Mouse (Mus musculus) layer of hippocampus, adult 8-10 months (tissue): ENCODE measurements around the gene Tspan2. TPM values are rescaled to one million over a fixed set of nuclear protein-coding genes. Genes with fewer than 3 reads are reported as not detected.
A peak's percentile ranks its signal among the peaks of the same experiment; 100 is the strongest.

Experiments used
- DNase-seq, 2 experiments: peaks; one replicate each; pipeline ENCODE4 v3.0.0; 2022; ENCODE audit warnings: low spot score in 2 of 2
- total RNA-seq, 4 experiments: library from RNA; stranded (reverse); gene quantifications; 2 replicates each; pipeline ENCODE4 v1.2.4; 2022

Gene Tspan2
- total RNA-seq, 4 experiments from 2014 or later = 58.8 to 84.9 (median 66.0) TPM

GRCm38 (mm10) chr3:102733936-102734312 lies 405 bp upstream of the Tspan2 start:
- no peak for DNase-seq

- DNase-seq = no peak
Observed at GRCm38 (mm10) chr3:102735031-102735558, 766 bp downstream of the Tspan2 start.

GRCm38 (mm10) chr3:102735638-102736037 lies 1.3 kb downstream of the Tspan2 start:
- DNase-seq = no peak

GRCm38 (mm10) chr3:102736436-102736835 lies 2.1 kb downstream of the Tspan2 start:
- no peak for DNase-seq

GRCm38 (mm10) chr3:102737106-102737505 lies 2.8 kb downstream of the Tspan2 start:
- no peak for DNase-seq

- DNase-seq = no peak
Observed at GRCm38 (mm10) chr3:102738161-102738901, 4.0 kb downstream of the Tspan2 start.

GRCm38 (mm10) chr3:102738926-102739325 lies 4.6 kb downstream of the Tspan2 start:
- no peak for DNase-seq

- DNase-seq = no peak
Observed at GRCm38 (mm10) chr3:102742725-102743124, 8.4 kb downstream of the Tspan2 start.

GRCm38 (mm10) chr3:102743202-102743601 lies 8.9 kb downstream of the Tspan2 start:
- no peak for DNase-seq

- no peak for DNase-seq
Observed at GRCm38 (mm10) chr3:102743781-102744471, 9.6 kb downstream of the Tspan2 start.

- DNase-seq = no peak
Observed at GRCm38 (mm10) chr3:102744657-102745056, 10.3 kb downstream of the Tspan2 start.

- no peak for DNase-seq
Observed at GRCm38 (mm10) chr3:102746174-102746573, 11.8 kb downstream of the Tspan2 start.

GRCm38 (mm10) chr3:102748038-102748437 lies 13.7 kb downstream of the Tspan2 start:
- no peak for DNase-seq

- DNase-seq = no peak
Observed at GRCm38 (mm10) chr3:102748686-102749085, 14.4 kb downstream of the Tspan2 start.

GRCm38 (mm10) chr3:102751136-102751535 lies 16.8 kb downstream of the Tspan2 start:
- DNase-seq = no peak

- no peak for DNase-seq
Observed at GRCm38 (mm10) chr3:102751536-102751935, 17.2 kb downstream of the Tspan2 start.

- DNase-seq = no peak
Observed at GRCm38 (mm10) chr3:102752053-102752452, 17.7 kb downstream of the Tspan2 start.

GRCm38 (mm10) chr3:102752457-102752856 lies 18.1 kb downstream of the Tspan2 start:
- DNase-seq = no peak

- DNase-seq = no peak
Observed at GRCm38 (mm10) chr3:102755801-102756200, 21.5 kb downstream of the Tspan2 start.

GRCm38 (mm10) chr3:102757019-102757418 lies 22.7 kb downstream of the Tspan2 start:
- no peak for DNase-seq

GRCm38 (mm10) chr3:102760236-102760635 lies 25.9 kb downstream of the Tspan2 start:
- DNase-seq = no peak

GRCm38 (mm10) chr3:102762388-102762787 lies 28.1 kb downstream of the Tspan2 start:
- peak in 1 of 2 experiments; percentile 30 for DNase-seq
